Mouse (Mus musculus): ENCODE results near the gene Cbfa2t3. TPM values are rescaled to one million over a fixed set of nuclear protein-coding genes. Genes with fewer than 3 reads are reported as not detected.

The Cbfa2t3 gene
- polyA plus RNA-seq, 1 experiment from 2014 or later: 1.8 TPM

GRCm38 (mm10) chr8:122720070-122720729 is 21.3 kb upstream of the Cbfa2t3 start:
- no peaks in the 10 kb centered on the region for H3K9me3 ChIP-seq (ENCODE audit: control insufficient read depth, low read length)
- no peaks in the 10 kb centered on the region for H3K27me3 ChIP-seq (ENCODE audit: control insufficient read depth, insufficient read depth, low read length)
- H3K4me3 ChIP-seq (ENCODE audit: low read depth, low read length): no peak overlapping the region
- H3K4me2 ChIP-seq (replicated peaks; ENCODE audit: low read depth): no peak overlapping the region
- no peaks in the 10 kb centered on the region for H3K4me1 ChIP-seq (replicated peaks; ENCODE audit: control insufficient read depth, insufficient read depth)
- 7% methylated on average over 24 of the region's 25 CpGs for WGBS
- TF ChIP-seq CTCF (IDR thresholded peaks at IDR 0.05; ENCODE audit: low read depth): no peak
- TF ChIP-seq EP300 (optimal IDR thresholded peaks at IDR 0.05): no peak
- H3K27ac ChIP-seq (replicated peaks): no peak overlapping the region
- no peak; the same call in 1 of the 2 replicates for ATAC-seq (ENCODE audit: low FRiP score, low TSS enrichment)
- no peak overlapping the region for H3K9ac ChIP-seq (ENCODE audit: low read length)
- no peaks in the 10 kb centered on the region for H3K36me3 ChIP-seq (ENCODE audit: control insufficient read depth, insufficient read depth, low read length)
- DNase-seq (ENCODE audit: low spot score): peak; percentile 77

- Histone ChIP-seq H3K4me1 (replicated peaks; ENCODE audit: control insufficient read depth, insufficient read depth) (no peaks in the 10 kb centered on the region), H3K4me3 (ENCODE audit: low read depth, low read length) (no peak overlapping the region), H3K4me2 (replicated peaks; ENCODE audit: low read depth) (no peak overlapping the region), H3K9ac (ENCODE audit: low read length) (no peak overlapping the region), H3K9me3 (ENCODE audit: control insufficient read depth, low read length) (no peaks in the 10 kb centered on the region), H3K36me3 (ENCODE audit: control insufficient read depth, insufficient read depth, low read length) (no peaks in the 10 kb centered on the region), H3K27me3 (ENCODE audit: control insufficient read depth, insufficient read depth, low read length) (no peaks in the 10 kb centered on the region), H3K27ac (replicated peaks) (no peak overlapping the region)
- 22% methylated on average over 7 of the region's 7 CpGs for WGBS
- DNase-seq (ENCODE audit: low spot score) (no peak), ATAC-seq (ENCODE audit: low FRiP score, low TSS enrichment) (peak; percentile 16; the same call in 1 of the 2 replicates)
- peak; percentile 34; the same call in 1 of the 2 replicates for TF ChIP-seq CTCF (IDR thresholded peaks at IDR 0.05; ENCODE audit: low read depth)
- no peak for TF ChIP-seq EP300 (optimal IDR thresholded peaks at IDR 0.05)
Observed at GRCm38 (mm10) chr8:122719500-122720065, 20.7 kb upstream of the Cbfa2t3 start.

GRCm38 (mm10) chr8:122718711-122719499 is 20.0 kb upstream of the Cbfa2t3 start:
- Histone ChIP-seq H3K36me3 (ENCODE audit: control insufficient read depth, insufficient read depth, low read length) (no peaks in the 10 kb centered on the region), H3K4me2 (replicated peaks; ENCODE audit: low read depth) (no peak overlapping the region), H3K4me3 (ENCODE audit: low read depth, low read length) (no peak overlapping the region), H3K9ac (ENCODE audit: low read length) (no peak overlapping the region), H3K27ac (replicated peaks) (no peak overlapping the region), H3K9me3 (ENCODE audit: control insufficient read depth, low read length) (no peaks in the 10 kb centered on the region), H3K4me1 (replicated peaks; ENCODE audit: control insufficient read depth, insufficient read depth) (no peaks in the 10 kb centered on the region), H3K27me3 (ENCODE audit: control insufficient read depth, insufficient read depth, low read length) (no peaks in the 10 kb centered on the region)
- DNase-seq (ENCODE audit: low spot score) (no peak), ATAC-seq (ENCODE audit: low FRiP score, low TSS enrichment) (no peak)
- WGBS: 68% methylated on average over 14 of the region's 14 CpGs
- TF ChIP-seq CTCF (IDR thresholded peaks at IDR 0.05; ENCODE audit: low read depth) (no peak), EP300 (optimal IDR thresholded peaks at IDR 0.05) (no peak)

- ATAC-seq (ENCODE audit: low FRiP score, low TSS enrichment): no peak
- WGBS: 74% methylated on average over 10 of the region's 10 CpGs
- no peak overlapping the region for H3K4me2 ChIP-seq (replicated peaks; ENCODE audit: low read depth)
- no peak for DNase-seq (ENCODE audit: low spot score)
- no peaks in the 10 kb centered on the region for H3K9me3 ChIP-seq (ENCODE audit: control insufficient read depth, low read length)
- H3K9ac ChIP-seq (ENCODE audit: low read length): no peak overlapping the region
- H3K27ac ChIP-seq (replicated peaks): no peak overlapping the region
- no peaks in the 10 kb centered on the region for H3K36me3 ChIP-seq (ENCODE audit: control insufficient read depth, insufficient read depth, low read length)
- H3K4me1 ChIP-seq (replicated peaks; ENCODE audit: control insufficient read depth, insufficient read depth): no peaks in the 10 kb centered on the region
- TF ChIP-seq CTCF (IDR thresholded peaks at IDR 0.05; ENCODE audit: low read depth): no peak
- no peak for TF ChIP-seq EP300 (optimal IDR thresholded peaks at IDR 0.05)
- no peaks in the 10 kb centered on the region for H3K27me3 ChIP-seq (ENCODE audit: control insufficient read depth, insufficient read depth, low read length)
- no peak overlapping the region for H3K4me3 ChIP-seq (ENCODE audit: low read depth, low read length)
Observed at GRCm38 (mm10) chr8:122717869-122718509, 19.1 kb upstream of the Cbfa2t3 start.

- no peaks in the 10 kb centered on the region for H3K9me3 ChIP-seq (ENCODE audit: control insufficient read depth, low read length)
- TF ChIP-seq EP300 (optimal IDR thresholded peaks at IDR 0.05): no peak
- TF ChIP-seq CTCF (IDR thresholded peaks at IDR 0.05; ENCODE audit: low read depth): no peak
Observed at GRCm38 (mm10) chr8:122716566-122716965, 17.7 kb upstream of the Cbfa2t3 start.

More at GRCm38 (mm10) chr8:122716566-122716965, 17.7 kb upstream of the Cbfa2t3 start:
- DNase-seq (ENCODE audit: low spot score) (no peak), ATAC-seq (ENCODE audit: low FRiP score, low TSS enrichment) (no peak)
- H3K4me3 ChIP-seq (ENCODE audit: low read depth, low read length): no peak overlapping the region
- no peak overlapping the region for H3K9ac ChIP-seq (ENCODE audit: low read length)
- 77% methylated on average over 8 of the region's 8 CpGs for WGBS
- no peaks in the 10 kb centered on the region for H3K27me3 ChIP-seq (ENCODE audit: control insufficient read depth, insufficient read depth, low read length)
- H3K4me2 ChIP-seq (replicated peaks; ENCODE audit: low read depth): no peak overlapping the region
- H3K36me3 ChIP-seq (ENCODE audit: control insufficient read depth, insufficient read depth, low read length): no peaks in the 10 kb centered on the region
- no peak overlapping the region for H3K27ac ChIP-seq (replicated peaks)
- H3K4me1 ChIP-seq (replicated peaks; ENCODE audit: control insufficient read depth, insufficient read depth): no peaks in the 10 kb centered on the region

All from stomach, postnatal 0 days (tissue).